Mouse (Mus musculus): Measurements from ENCODE around the gene Nodal. TPM values are rescaled to one million over a fixed set of nuclear protein-coding genes. Genes with fewer than 3 reads are reported as not detected.

Nodal gene
- polyA plus RNA-seq, 1 experiment from 2014 or later = not detected

DNA sequence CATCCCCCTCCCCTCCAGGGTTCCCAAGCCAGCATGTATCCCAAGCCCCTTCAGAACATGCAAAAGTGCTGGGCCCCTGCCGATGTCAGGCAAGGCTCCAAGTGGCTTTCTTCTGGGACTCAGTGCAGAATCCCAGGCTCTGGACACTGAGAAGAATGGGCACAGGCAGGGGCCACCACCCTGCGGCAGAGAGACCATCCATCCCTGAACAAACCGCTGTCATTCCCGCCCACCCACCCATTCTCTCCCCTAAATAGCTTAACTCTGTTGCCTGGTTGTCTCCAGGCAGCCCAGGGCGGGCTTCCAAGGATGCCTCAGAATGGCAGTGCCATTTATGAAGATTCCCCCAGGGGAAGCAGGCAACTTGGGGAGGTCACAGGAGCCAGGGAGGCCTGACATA lies 28.8 kb upstream of the Nodal start:
- no peak for DNase-seq (ENCODE audit: low spot score)
- no peak for ATAC-seq
- peaks cover 1% of the 10 kb centered on the region for H3K4me1 ChIP-seq (ENCODE audit: control insufficient read depth, insufficient read depth, low read length)
- no peak overlapping the region for H3K27ac ChIP-seq (ENCODE audit: low read depth, low read length)
- H3K27me3 ChIP-seq (replicated peaks; ENCODE audit: control insufficient read depth, insufficient read depth, low read length) = no peaks in the 10 kb centered on the region
- 27% methylated on average over 5 of the region's 5 CpGs for WGBS
- H3K9ac ChIP-seq (ENCODE audit: low read length) = no peak overlapping the region
- no peak overlapping the region for H3K4me3 ChIP-seq (ENCODE audit: low read depth, low read length)
- no peak overlapping the region for H3K4me2 ChIP-seq (ENCODE audit: low read length)
- H3K36me3 ChIP-seq (ENCODE audit: control insufficient read depth, insufficient read depth, low read length) = no peaks in the 10 kb centered on the region
- H3K9me3 ChIP-seq (replicated peaks; ENCODE audit: control insufficient read depth, low read length) = no peaks in the 10 kb centered on the region

GRCm38 (mm10) chr10:61390148-61390547 lies 27.6 kb upstream of the Nodal start:
- ATAC-seq (no peak), DNase-seq (ENCODE audit: low spot score) (no peak)
- H3K36me3 ChIP-seq (ENCODE audit: control insufficient read depth, insufficient read depth, low read length) = no peaks in the 10 kb centered on the region
- no peak overlapping the region for H3K4me2 ChIP-seq (ENCODE audit: low read length)
- H3K4me3 ChIP-seq (ENCODE audit: low read depth, low read length) = no peak overlapping the region
- no peak overlapping the region for H3K9ac ChIP-seq (ENCODE audit: low read length)
- no peaks in the 10 kb centered on the region for H3K4me1 ChIP-seq (ENCODE audit: control insufficient read depth, insufficient read depth, low read length)
- no peaks in the 10 kb centered on the region for H3K9me3 ChIP-seq (replicated peaks; ENCODE audit: control insufficient read depth, low read length)
- WGBS = 66% methylated on average over 2 of the region's 2 CpGs
- no peak overlapping the region for H3K27ac ChIP-seq (ENCODE audit: low read depth, low read length)
- no peaks in the 10 kb centered on the region for H3K27me3 ChIP-seq (replicated peaks; ENCODE audit: control insufficient read depth, insufficient read depth, low read length)

DNA sequence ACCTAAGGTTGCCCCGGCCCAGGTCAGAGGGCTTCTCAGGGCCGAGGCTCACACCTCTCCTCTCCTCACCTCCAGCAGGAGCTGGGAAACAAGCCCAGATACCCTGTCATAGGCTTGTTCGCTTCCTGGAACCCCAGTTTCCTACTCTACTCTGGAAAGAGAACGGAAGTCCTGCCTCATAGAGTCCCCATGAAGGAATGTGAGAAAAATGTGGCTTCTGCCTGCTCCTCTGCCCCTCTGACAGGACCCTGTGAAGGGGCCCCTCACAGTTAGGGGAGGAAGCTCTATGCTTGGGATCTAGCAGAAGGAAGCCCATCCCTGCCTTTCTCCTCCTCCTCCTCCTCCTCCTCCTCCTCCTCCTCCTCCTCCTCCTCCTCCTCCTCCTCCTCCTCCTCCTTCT lies 25.2 kb upstream of the Nodal start:
- Histone ChIP-seq H3K4me3 (ENCODE audit: low read depth, low read length) (no peak overlapping the region), H3K27ac (ENCODE audit: low read depth, low read length) (no peak overlapping the region), H3K4me1 (ENCODE audit: control insufficient read depth, insufficient read depth, low read length) (no peaks in the 10 kb centered on the region), H3K4me2 (ENCODE audit: low read length) (no peak overlapping the region), H3K9me3 (replicated peaks; ENCODE audit: control insufficient read depth, low read length) (no peaks in the 10 kb centered on the region), H3K9ac (ENCODE audit: low read length) (no peak overlapping the region), H3K27me3 (replicated peaks; ENCODE audit: control insufficient read depth, insufficient read depth, low read length) (no peaks in the 10 kb centered on the region), H3K36me3 (ENCODE audit: control insufficient read depth, insufficient read depth, low read length) (no peaks in the 10 kb centered on the region)
- DNase-seq (ENCODE audit: low spot score) (no peak), ATAC-seq (no peak)
- 63% methylated on average over 4 of the region's 4 CpGs for WGBS

GRCm38 (mm10) chr10:61394476-61395136 lies 23.2 kb upstream of the Nodal start:
- Histone ChIP-seq H3K27ac (ENCODE audit: low read depth, low read length) (no peak overlapping the region), H3K9me3 (replicated peaks; ENCODE audit: control insufficient read depth, low read length) (no peaks in the 10 kb centered on the region), H3K4me3 (ENCODE audit: low read depth, low read length) (no peak overlapping the region), H3K9ac (ENCODE audit: low read length) (no peak overlapping the region), H3K27me3 (replicated peaks; ENCODE audit: control insufficient read depth, insufficient read depth, low read length) (no peaks in the 10 kb centered on the region), H3K4me2 (ENCODE audit: low read length) (no peak overlapping the region), H3K4me1 (ENCODE audit: control insufficient read depth, insufficient read depth, low read length) (no peaks in the 10 kb centered on the region), H3K36me3 (ENCODE audit: control insufficient read depth, insufficient read depth, low read length) (no peaks in the 10 kb centered on the region)
- ATAC-seq (no peak), DNase-seq (ENCODE audit: low spot score) (no peak)
- 21% methylated on average over 9 of the region's 9 CpGs for WGBS

- no peak overlapping the region for H3K27ac ChIP-seq (ENCODE audit: low read depth, low read length)
- no peaks in the 10 kb centered on the region for H3K36me3 ChIP-seq (ENCODE audit: control insufficient read depth, insufficient read depth, low read length)
- ATAC-seq = no peak
- 52% methylated on average over 3 of the region's 3 CpGs for WGBS
- H3K4me3 ChIP-seq (ENCODE audit: low read depth, low read length) = no peak overlapping the region
- H3K4me2 ChIP-seq (ENCODE audit: low read length) = no peak overlapping the region
- H3K4me1 ChIP-seq (ENCODE audit: control insufficient read depth, insufficient read depth, low read length) = no peaks in the 10 kb centered on the region
- no peaks in the 10 kb centered on the region for H3K9me3 ChIP-seq (replicated peaks; ENCODE audit: control insufficient read depth, low read length)
- H3K27me3 ChIP-seq (replicated peaks; ENCODE audit: control insufficient read depth, insufficient read depth, low read length) = no peaks in the 10 kb centered on the region
- DNase-seq (ENCODE audit: low spot score) = no peak
- no peak overlapping the region for H3K9ac ChIP-seq (ENCODE audit: low read length)
Measured at GRCm38 (mm10) chr10:61398125-61398524, 19.6 kb upstream of the Nodal start.

- DNase-seq (ENCODE audit: low spot score) = peak; percentile 91
- Histone ChIP-seq H3K27ac (ENCODE audit: low read depth, low read length) (no peak overlapping the region), H3K36me3 (ENCODE audit: control insufficient read depth, insufficient read depth, low read length) (no peaks in the 10 kb centered on the region), H3K4me3 (ENCODE audit: low read depth, low read length) (no peak overlapping the region), H3K9me3 (replicated peaks; ENCODE audit: control insufficient read depth, low read length) (no peaks in the 10 kb centered on the region), H3K4me1 (ENCODE audit: control insufficient read depth, insufficient read depth, low read length) (no peaks in the 10 kb centered on the region), H3K27me3 (replicated peaks; ENCODE audit: control insufficient read depth, insufficient read depth, low read length) (no peaks in the 10 kb centered on the region), H3K9ac (ENCODE audit: low read length) (no peak overlapping the region), H3K4me2 (ENCODE audit: low read length) (no peak overlapping the region)
- peak; percentile 80 for ATAC-seq
- 24% methylated on average over 13 of the region's 13 CpGs for WGBS
Measured at GRCm38 (mm10) chr10:61399156-61399734, 18.5 kb upstream of the Nodal start.

GRCm38 (mm10) chr10:61400407-61400806 lies 17.4 kb upstream of the Nodal start:
- H3K27me3 ChIP-seq (replicated peaks; ENCODE audit: control insufficient read depth, insufficient read depth, low read length) = 0 out of 2 replicates have a peak, but pooled peaks cover under 1% of the 10 kb centered on the region
- ATAC-seq = no peak
- no peak overlapping the region for H3K4me3 ChIP-seq (ENCODE audit: low read depth, low read length)
- no peak overlapping the region for H3K4me2 ChIP-seq (ENCODE audit: low read length)
- no peak overlapping the region for H3K9ac ChIP-seq (ENCODE audit: low read length)
- H3K9me3 ChIP-seq (replicated peaks; ENCODE audit: control insufficient read depth, low read length) = no peaks in the 10 kb centered on the region
- H3K36me3 ChIP-seq (ENCODE audit: control insufficient read depth, insufficient read depth, low read length) = no peaks in the 10 kb centered on the region
- no peak for DNase-seq (ENCODE audit: low spot score)
- 83% methylated on average over 5 of the region's 5 CpGs for WGBS
- H3K27ac ChIP-seq (ENCODE audit: low read depth, low read length) = no peak overlapping the region
- H3K4me1 ChIP-seq (ENCODE audit: control insufficient read depth, insufficient read depth, low read length) = no peaks in the 10 kb centered on the region

DNA sequence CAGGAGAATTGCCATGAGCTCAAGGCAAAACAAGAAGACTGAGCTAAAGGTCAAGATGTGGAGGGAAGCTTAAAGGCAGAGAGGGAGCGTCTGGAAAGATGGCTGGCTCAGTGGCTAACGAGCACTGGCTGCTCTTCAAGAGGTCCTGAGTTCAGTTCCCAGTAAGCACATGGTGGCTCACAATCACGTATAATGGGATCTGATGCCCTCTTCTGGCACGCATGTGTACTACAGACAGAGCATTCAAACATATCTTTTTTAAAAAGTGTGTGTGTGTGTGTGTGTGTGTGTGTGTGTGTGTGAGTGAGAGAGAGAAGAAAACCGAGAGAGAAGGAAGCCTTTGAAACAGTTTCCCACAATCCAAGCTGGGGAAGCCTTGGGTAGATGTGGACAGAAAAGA lies 15.3 kb upstream of the Nodal start:
- Histone ChIP-seq H3K4me2 (ENCODE audit: low read length) (no peak overlapping the region), H3K4me1 (ENCODE audit: control insufficient read depth, insufficient read depth, low read length) (no peaks in the 10 kb centered on the region), H3K9me3 (replicated peaks; ENCODE audit: control insufficient read depth, low read length) (no peaks in the 10 kb centered on the region), H3K36me3 (ENCODE audit: control insufficient read depth, insufficient read depth, low read length) (no peaks in the 10 kb centered on the region), H3K9ac (ENCODE audit: low read length) (no peak overlapping the region), H3K4me3 (ENCODE audit: low read depth, low read length) (no peak overlapping the region), H3K27ac (ENCODE audit: low read depth, low read length) (no peak overlapping the region), H3K27me3 (replicated peaks; ENCODE audit: control insufficient read depth, insufficient read depth, low read length) (0 out of 2 replicates have a peak, but pooled peaks cover 4% of the 10 kb centered on the region)
- 58% methylated on average over 5 of the region's 5 CpGs for WGBS
- ATAC-seq (no peak), DNase-seq (ENCODE audit: low spot score) (no peak)

DNA sequence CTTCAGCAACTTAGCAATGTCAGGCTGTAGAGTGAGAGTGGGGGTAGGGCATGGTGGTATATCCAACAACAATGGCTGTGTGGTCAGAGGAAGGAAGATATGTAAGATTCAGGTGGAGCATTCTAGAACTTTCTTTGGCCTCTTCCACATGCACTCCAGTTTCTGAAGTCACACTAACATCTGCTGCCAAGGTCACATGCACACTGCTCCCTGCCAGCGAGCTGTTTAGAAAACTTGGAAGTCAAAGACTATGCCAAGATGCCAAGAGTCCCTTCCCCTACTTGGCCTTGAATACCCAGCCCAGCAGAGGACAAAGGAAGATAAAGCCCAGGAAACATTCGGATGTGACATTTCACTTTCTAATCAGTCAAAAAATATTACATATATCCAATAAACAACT lies 14.9 kb upstream of the Nodal start:
- 91% methylated on average over 2 of the region's 2 CpGs for WGBS
- ATAC-seq (no peak), DNase-seq (ENCODE audit: low spot score) (no peak)
- no peak overlapping the region for H3K27ac ChIP-seq (ENCODE audit: low read depth, low read length)
- no peak overlapping the region for H3K4me3 ChIP-seq (ENCODE audit: low read depth, low read length)
- H3K9ac ChIP-seq (ENCODE audit: low read length) = no peak overlapping the region
- H3K36me3 ChIP-seq (ENCODE audit: control insufficient read depth, insufficient read depth, low read length) = no peaks in the 10 kb centered on the region
- H3K9me3 ChIP-seq (replicated peaks; ENCODE audit: control insufficient read depth, low read length) = no peaks in the 10 kb centered on the region
- 0 out of 2 replicates have a peak, but pooled peaks cover 4% of the 10 kb centered on the region for H3K27me3 ChIP-seq (replicated peaks; ENCODE audit: control insufficient read depth, insufficient read depth, low read length)
- no peak overlapping the region for H3K4me2 ChIP-seq (ENCODE audit: low read length)
- no peaks in the 10 kb centered on the region for H3K4me1 ChIP-seq (ENCODE audit: control insufficient read depth, insufficient read depth, low read length)

Data from forebrain, embryonic 14.5 days (tissue).